Mouse (Mus musculus): Measurements from ENCODE around the gene Tmem38a. TPM values are rescaled to one million over a fixed set of nuclear protein-coding genes. Genes with fewer than 3 reads are reported as not detected.

Tmem38a gene
- total and polyA plus RNA-seq, 3 experiments = 0.92 to 3.0 TPM; not detected in 1

GRCm38 (mm10) chr8:72572507-72572906, 652 bp downstream of the Tmem38a start:
- Histone ChIP-seq H3K27ac (ENCODE audit: control insufficient read depth, low read depth, low read length) (no peak overlapping the region), H3K4me1 (ENCODE audit: control insufficient read depth in 1 of 2, insufficient read depth in 2 of 2, low read length in 2 of 2) (peaks cover 0 to 10% of the 10 kb centered on the region in 2 experiments; a peak in 3 of 4 replicates), H3K36me3 (ENCODE audit: control insufficient read depth in 1 of 2, insufficient read depth in 2 of 2, low read length in 2 of 2) (no peaks in the 10 kb centered on the region; a peak in 2 of 4 replicates), H3K4me3 (ENCODE audit: control insufficient read depth in 1 of 2, insufficient read depth in 1 of 2, low read depth in 2 of 2, low read length in 2 of 2) (peak overlapping the region; percentile 67 to 77), H3K9me3 (replicated peaks; ENCODE audit: insufficient read depth, low read length) (no peaks in the 10 kb centered on the region), H3K27me3 (ENCODE audit: control insufficient read depth in 1 of 2, insufficient read depth in 2 of 2, low read length in 2 of 2) (no peaks in the 10 kb centered on the region), H3K79me2 (ENCODE audit: control insufficient read depth, insufficient read depth, low read length, poor library complexity) (peaks cover 4% of the 10 kb centered on the region), H3K9ac (ENCODE audit: control insufficient read depth, low read depth, low read length, poor library complexity, severe bottlenecking) (peak overlapping the region; percentile 59)
- TF ChIP-seq POLR2AphosphoS2 (IDR thresholded peaks at IDR 0.05; ENCODE audit: low read length) = no peak
- no peak for TF ChIP-seq SIN3A (IDR thresholded peaks at IDR 0.05; ENCODE audit: low read length)
- TF ChIP-seq TCF12 (IDR thresholded peaks at IDR 0.05; ENCODE audit: low read depth, low read length) = no peak
- TF ChIP-seq BHLHE40 (IDR thresholded peaks at IDR 0.05; ENCODE audit: borderline replicate concordance, low read depth, low read length) = no peak
- no peak for TF ChIP-seq MAFK (IDR thresholded peaks at IDR 0.05; ENCODE audit: borderline replicate concordance, low read depth, low read length)
- DNase-seq (ENCODE audit: low read depth, low spot score) = no peak

- no peaks in the 10 kb centered on the region for H3K9me3 ChIP-seq (replicated peaks; ENCODE audit: insufficient read depth, low read length)
- no peak overlapping the region for H3K4me3 ChIP-seq (ENCODE audit: control insufficient read depth in 1 of 2, insufficient read depth in 1 of 2, low read depth in 2 of 2, low read length in 2 of 2)
- H3K79me2 ChIP-seq (ENCODE audit: control insufficient read depth, insufficient read depth, low read length, poor library complexity) = peaks cover 4% of the 10 kb centered on the region
- TF ChIP-seq MYC (IDR thresholded peaks at IDR 0.05; ENCODE audit: low read depth, low read length) (no peak), GATA1 (IDR thresholded peaks at IDR 0.05; ENCODE audit: low read depth, low read length) (no peak), TAL1 (IDR thresholded peaks at IDR 0.05; ENCODE audit: low read length) (no peak), BHLHE40 (IDR thresholded peaks at IDR 0.05; ENCODE audit: borderline replicate concordance, low read depth, low read length) (no peak), UBTF (IDR thresholded peaks at IDR 0.05; ENCODE audit: borderline replicate concordance, insufficient read depth, low read depth, low read length) (no peak), CHD2 (IDR thresholded peaks at IDR 0.05; ENCODE audit: low read length) (no peak), MXI1 (IDR thresholded peaks at IDR 0.05; ENCODE audit: low read depth, low read length) (no peak), E2F4 (IDR thresholded peaks at IDR 0.05; ENCODE audit: borderline replicate concordance, low read depth, low read length) (no peak)
- H3K36me3 ChIP-seq (ENCODE audit: control insufficient read depth in 1 of 2, insufficient read depth in 2 of 2, low read length in 2 of 2) = no peaks in the 10 kb centered on the region; a peak in 2 of 4 replicates
- no peak for DNase-seq (ENCODE audit: low read depth, low spot score)
- peaks cover 0 to 10% of the 10 kb centered on the region in 2 experiments; a peak in 3 of 4 replicates for H3K4me1 ChIP-seq (ENCODE audit: control insufficient read depth in 1 of 2, insufficient read depth in 2 of 2, low read length in 2 of 2)
- H3K27me3 ChIP-seq (ENCODE audit: control insufficient read depth in 1 of 2, insufficient read depth in 2 of 2, low read length in 2 of 2) = no peaks in the 10 kb centered on the region
- H3K27ac ChIP-seq (ENCODE audit: control insufficient read depth, low read depth, low read length) = no peak overlapping the region
- no peak overlapping the region for H3K9ac ChIP-seq (ENCODE audit: control insufficient read depth, low read depth, low read length, poor library complexity, severe bottlenecking)
Observed at GRCm38 (mm10) chr8:72573450-72573849, 1.6 kb downstream of the Tmem38a start.

- DNase-seq (ENCODE audit: low read depth, low spot score) = no peak
- Histone ChIP-seq H3K9me3 (replicated peaks; ENCODE audit: insufficient read depth, low read length) (no peaks in the 10 kb centered on the region), H3K79me2 (ENCODE audit: control insufficient read depth, insufficient read depth, low read length, poor library complexity) (no peaks in the 10 kb centered on the region; the same call in 1 of the 2 replicates), H3K9ac (ENCODE audit: control insufficient read depth, low read depth, low read length, poor library complexity, severe bottlenecking) (no peak overlapping the region), H3K4me3 (ENCODE audit: control insufficient read depth in 1 of 2, insufficient read depth in 1 of 2, low read depth in 2 of 2, low read length in 2 of 2) (no peak overlapping the region), H3K4me1 (ENCODE audit: control insufficient read depth in 1 of 2, insufficient read depth in 2 of 2, low read length in 2 of 2) (peaks cover 0 to 8% of the 10 kb centered on the region in 2 experiments; a peak in 2 of 4 replicates), H3K27me3 (ENCODE audit: control insufficient read depth in 1 of 2, insufficient read depth in 2 of 2, low read length in 2 of 2) (no peaks in the 10 kb centered on the region), H3K36me3 (ENCODE audit: control insufficient read depth in 1 of 2, insufficient read depth in 2 of 2, low read length in 2 of 2) (no peaks in the 10 kb centered on the region), H3K27ac (ENCODE audit: control insufficient read depth, low read depth, low read length) (no peak overlapping the region)
- no peak for TF ChIP-seq MYC (IDR thresholded peaks at IDR 0.05; ENCODE audit: low read depth, low read length)
- TF ChIP-seq NELFE (IDR thresholded peaks at IDR 0.05; ENCODE audit: low read depth, low read length) = no peak
- no peak for TF ChIP-seq CTCF (IDR thresholded peaks at IDR 0.05 in 2 of 3, conservative IDR thresholded peaks at IDR 0.05 in 1 of 3; ENCODE audit: control insufficient read depth in 1 of 3, insufficient read depth in 1 of 3, low read depth in 2 of 3, low read length in 3 of 3, poor library complexity in 1 of 3, severe bottlenecking in 1 of 3)
- TF ChIP-seq POLR2AphosphoS2 (IDR thresholded peaks at IDR 0.05; ENCODE audit: low read length) = no peak
- TF ChIP-seq HCFC1 (IDR thresholded peaks at IDR 0.05; ENCODE audit: low read depth, low read length) = no peak
- TF ChIP-seq SIN3A (IDR thresholded peaks at IDR 0.05; ENCODE audit: low read length) = no peak
- TF ChIP-seq TBP (IDR thresholded peaks at IDR 0.05; ENCODE audit: low read depth, low read length) = no peak
- TF ChIP-seq CHD2 (IDR thresholded peaks at IDR 0.05; ENCODE audit: low read length) = no peak
- TF ChIP-seq JUND (IDR thresholded peaks at IDR 0.05; ENCODE audit: low read depth, low read length) = no peak
- TF ChIP-seq ETS1 (IDR thresholded peaks at IDR 0.05; ENCODE audit: low read depth, low read length) = no peak
- TF ChIP-seq USF1 (IDR thresholded peaks at IDR 0.05; ENCODE audit: low read depth, low read length) = no peak
- no peak for TF ChIP-seq POLR2A (IDR thresholded peaks at IDR 0.05; ENCODE audit: control insufficient read depth in 1 of 2, insufficient read depth in 1 of 2, low read depth in 1 of 2, low read length in 2 of 2, poor library complexity in 1 of 2)
- TF ChIP-seq MXI1 (IDR thresholded peaks at IDR 0.05; ENCODE audit: low read depth, low read length) = no peak
- TF ChIP-seq TAL1 (IDR thresholded peaks at IDR 0.05; ENCODE audit: low read length) = no peak
- no peak for TF ChIP-seq RAD21 (IDR thresholded peaks at IDR 0.05; ENCODE audit: low read depth, low read length)
- no peak for TF ChIP-seq E2F4 (IDR thresholded peaks at IDR 0.05; ENCODE audit: borderline replicate concordance, low read depth, low read length)
- no peak for TF ChIP-seq ZC3H11A (IDR thresholded peaks at IDR 0.05; ENCODE audit: low read depth, low read length)
- no peak for TF ChIP-seq MAFK (IDR thresholded peaks at IDR 0.05; ENCODE audit: borderline replicate concordance, low read depth, low read length)
Observed at GRCm38 (mm10) chr8:72575915-72576314, 4.1 kb downstream of the Tmem38a start.

Data from MEL (cell line).